Mouse (Mus musculus) heart, adult 2 months (tissue): ENCODE results near the gene Prss42.

Experiments
- CTCF ChIP-seq: fragments of 200-600 bp; IDR thresholded peaks from 2 replicates; pipeline ENCODE4 v1.8.1; 2022; ENCODE audit warnings: antibody characterized with exemption, mild to moderate bottlenecking, moderate library complexity
- EP300 ChIP-seq: fragments of 200-500 bp; IDR thresholded peaks from 2 replicates; pipeline ENCODE4 v1.6.1; 2011; ENCODE audit warnings: low read depth, low read length, control low read depth; ENCODE audit not compliant: insufficient read depth
- POLR2A ChIP-seq: fragments of 200-500 bp; IDR thresholded peaks from 2 replicates; pipeline ENCODE4 v1.6.1; 2011; ENCODE audit warnings: mild to moderate bottlenecking, low read depth, low read length, control low read depth; ENCODE audit not compliant: insufficient read depth

- no peak for TF ChIP-seq CTCF
- TF ChIP-seq POLR2A = no peak
- no peak for TF ChIP-seq EP300
These were observed 43.5 kb downstream of the Prss42 start for GRCm38 (mm10) chr9:110841438-110841837.
